Mouse (Mus musculus): Measurements from ENCODE around the gene Rbm45. TPM values are rescaled to one million over a fixed set of nuclear protein-coding genes. Genes with fewer than 3 reads are reported as not detected.

The Rbm45 gene
- 7.2 and 7.5 TPM in 2 replicates for polyA plus RNA-seq (2012; rRNA removed)

DNA sequence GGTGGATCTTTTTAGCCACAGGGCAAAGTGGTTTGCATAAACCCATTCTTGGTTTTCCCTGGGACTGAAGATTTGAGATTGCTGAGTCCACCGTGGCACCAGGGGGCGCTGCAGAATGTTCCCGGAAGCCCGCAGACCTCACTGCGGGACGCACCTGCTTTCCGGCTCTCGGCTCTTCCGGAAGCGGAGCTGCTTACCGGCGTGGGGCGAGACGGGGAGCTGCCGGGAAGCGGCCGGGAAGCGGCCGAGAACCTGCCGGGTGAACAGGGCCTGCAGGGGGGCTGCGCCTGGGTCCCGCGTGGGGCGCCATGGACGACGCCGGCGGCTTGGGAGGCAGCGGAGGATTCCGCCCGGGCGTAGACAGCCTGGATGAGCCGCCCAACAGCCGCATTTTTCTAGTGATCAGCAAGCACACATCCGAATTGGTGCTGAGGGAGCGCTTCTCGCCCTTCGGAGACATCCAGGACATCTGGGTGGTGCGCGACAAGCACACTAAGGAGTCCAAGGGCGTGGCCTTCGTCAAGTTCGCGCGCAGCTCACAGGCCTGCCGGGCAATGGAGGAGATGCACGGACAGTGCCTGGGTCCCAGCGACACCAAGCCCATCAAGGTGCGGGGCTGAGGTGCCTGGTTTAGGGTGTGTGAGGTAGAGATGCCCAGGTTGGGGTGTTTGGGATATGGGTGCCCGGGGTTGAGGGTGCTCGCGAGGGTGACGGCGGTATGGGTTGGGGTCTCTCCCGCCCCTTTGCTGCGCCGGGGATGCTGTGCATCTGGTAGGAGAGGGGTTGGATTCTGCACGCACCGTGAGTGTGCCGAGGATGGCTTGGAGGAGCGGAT is at the start of gene Rbm45:
Gene Rbm45, plus strand, starts transcription at position 164 of the 835 bp plus-strand sequence.

DNA sequence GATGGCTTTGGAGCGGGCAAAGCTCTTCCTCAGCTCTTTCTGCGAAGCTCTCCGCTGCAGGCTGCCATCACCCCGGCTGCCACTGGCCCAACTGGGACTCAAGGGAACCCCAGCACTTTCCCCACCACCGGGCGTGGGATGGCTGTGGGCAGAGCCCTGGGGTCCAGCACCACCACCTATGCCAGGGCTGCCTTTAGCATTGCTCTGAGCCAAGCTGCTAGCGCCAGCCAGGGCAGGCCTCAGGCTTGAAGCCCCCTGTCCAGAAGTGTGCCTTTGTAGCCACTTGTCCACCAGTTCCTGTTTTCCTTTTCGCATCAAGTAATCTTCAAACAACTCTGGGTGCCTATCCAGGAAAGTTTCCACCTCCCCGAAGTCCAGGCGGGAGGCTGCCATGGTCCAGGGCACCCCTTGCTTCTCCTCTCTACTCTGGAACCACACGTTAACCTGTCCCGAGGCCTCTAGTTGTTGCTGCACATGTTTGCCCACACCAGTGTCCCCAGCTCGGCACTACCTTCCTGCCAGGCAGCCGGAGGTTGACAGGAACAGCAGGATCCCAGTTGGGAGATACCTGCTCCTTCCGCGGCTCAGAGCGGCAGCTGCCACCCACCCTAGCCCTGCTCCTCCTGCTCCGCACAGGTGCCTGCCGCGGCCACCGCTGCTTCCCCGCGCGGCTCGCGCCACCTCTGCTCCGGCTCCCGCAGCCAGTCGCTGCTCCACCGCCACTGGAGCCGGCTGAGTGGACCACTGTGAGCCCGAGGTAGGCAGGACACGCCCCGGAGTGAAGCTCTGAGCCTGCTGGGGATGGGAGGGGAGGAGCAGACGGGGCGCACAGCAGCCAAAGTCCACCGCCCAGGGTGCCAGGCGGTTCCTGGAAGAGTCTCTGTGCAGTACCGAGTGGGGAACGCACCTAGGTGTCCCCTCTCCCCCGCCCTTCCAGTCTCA is 31.3 kb upstream of the Rbm45 start, which contains the start of gene Pde11a:
Gene Pde11a, minus strand, starts transcription at position 560 of the 942 bp plus-strand sequence.

DNA sequence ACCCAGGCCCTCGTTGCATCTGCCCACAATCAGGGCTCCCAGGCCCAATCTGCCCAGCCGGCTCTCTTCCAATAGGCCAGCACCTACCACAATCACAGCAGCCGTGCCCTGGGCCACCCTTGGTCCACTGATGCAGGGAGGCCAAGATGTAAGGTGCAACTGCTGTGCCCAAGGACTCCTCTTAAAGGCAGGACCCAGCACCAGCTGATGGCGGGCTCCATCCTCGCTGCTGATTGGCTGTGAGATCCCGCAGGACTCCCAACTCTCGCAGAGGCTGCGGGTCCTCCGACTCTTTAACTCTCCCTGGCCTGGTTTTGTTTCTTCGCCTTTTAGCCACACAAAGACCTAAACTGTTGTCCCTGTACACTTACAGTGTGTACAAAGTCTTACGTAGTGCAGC is 9.6 kb upstream of the Rbm45 start, which contains the start of gene Cyct:
Gene Cyct, minus strand, starts transcription at position 225 of the 400 bp plus-strand sequence.

DNA sequence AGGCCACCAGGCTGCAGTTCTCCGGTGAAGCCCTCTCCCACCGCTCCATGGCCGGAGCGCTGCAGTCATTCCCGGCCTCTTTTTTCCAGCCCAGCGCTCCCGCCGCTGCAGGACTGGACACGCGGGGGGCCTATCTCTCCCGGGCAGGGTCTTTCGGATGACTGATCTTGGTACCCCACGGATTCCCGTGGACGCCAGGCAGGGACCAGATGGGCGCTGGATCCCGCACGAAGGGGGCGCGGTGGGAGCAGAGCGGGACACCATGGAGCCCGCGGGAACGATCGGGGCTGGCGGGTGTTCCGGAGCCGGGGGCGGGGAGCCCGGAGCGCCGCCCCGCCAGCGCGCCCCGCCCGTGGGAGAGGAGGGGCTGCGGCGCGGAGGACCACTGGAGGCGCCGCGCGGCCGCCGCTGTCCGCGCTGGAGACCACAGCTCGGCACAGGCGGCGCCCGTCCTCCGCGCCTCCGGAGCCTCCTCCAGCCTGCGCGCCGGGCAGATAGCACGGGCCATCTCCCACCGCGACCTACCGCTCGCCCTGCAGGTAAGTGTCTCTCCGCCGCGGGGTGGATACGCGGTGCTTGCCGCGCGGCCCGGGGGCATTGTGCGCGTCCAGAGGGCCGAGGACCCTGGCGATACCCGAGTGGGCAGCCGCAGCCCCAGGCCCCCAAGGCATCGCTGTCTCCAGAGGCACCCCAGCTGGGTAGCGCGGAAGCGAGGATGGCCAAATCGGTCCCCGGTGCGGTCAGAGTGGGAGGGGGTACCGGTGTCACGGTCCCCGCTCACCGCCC is 36.6 kb downstream of the Rbm45 start, which contains the start of gene Osbpl6:
Gene Osbpl6, plus strand, starts transcription at position 358 of the 786 bp plus-strand sequence.

Other genes starting within 250 kb of the Rbm45 start
- gene Pde11a, start 31.2 kb upstream of the Rbm45 start, polyA plus RNA-seq (2012; rRNA removed): 0.07 and 0.08 TPM in 2 replicates
- not detected in 2 replicates for gene Cyct, start 9.5 kb upstream of the Rbm45 start, polyA plus RNA-seq (2012; rRNA removed)
- 0.12 and 0.23 TPM in 2 replicates for gene Osbpl6, start 36.5 kb downstream of the Rbm45 start, polyA plus RNA-seq (2012; rRNA removed)